Mouse (Mus musculus) hindbrain, embryonic 14.5 days (tissue): ENCODE results near the gene E130309D02Rik. TPM values are rescaled to one million over a fixed set of nuclear protein-coding genes. Genes with fewer than 3 reads are reported as not detected.
A peak's percentile ranks its signal among the peaks of the same experiment; 100 is the strongest.

ENCODE experiments used
- ATAC-seq: fragments of 200-750 bp; cut with Nextera tagmentation; 2 replicates; pipeline ENCODE4 v1.8.0; 2017; ENCODE audit warnings: moderate number of reproducible peaks, mild to moderate bottlenecking, moderate TSS enrichment, moderate library complexity; ENCODE audit not compliant: low FRiP score
- DNase-seq: peaks from one replicate; pipeline ENCODE4 v3.0.0-alpha.2; 2015; ENCODE audit warnings: low spot score
- H3K27ac ChIP-seq: fragments of 300-500 bp; sonication (generic); 2 replicates; pipeline ENCODE4 v1.5.1; 2014; ENCODE audit warnings: mild to moderate bottlenecking, moderate library complexity
- H3K27me3 ChIP-seq: fragments of 300-500 bp; sonication (generic); 2 replicates; pipeline ENCODE4 v1.6.1; 2014; ENCODE audit warnings: mild to moderate bottlenecking, low read length, mixed read lengths; ENCODE audit not compliant: control insufficient read depth, insufficient read depth
- H3K36me3 ChIP-seq: fragments of 300-500 bp; sonication (generic); replicated peaks from 2 replicates; pipeline ENCODE4 v1.6.1; 2014; ENCODE audit not compliant: control insufficient read depth, insufficient read depth
- H3K4me1 ChIP-seq: fragments of 300-500 bp; sonication (generic); replicated peaks from 2 replicates; pipeline ENCODE4 v1.6.1; 2014; ENCODE audit warnings: antibody characterized with exemption, low read length, mixed read lengths; ENCODE audit not compliant: control insufficient read depth, insufficient read depth
- H3K4me2 ChIP-seq: fragments of 300-500 bp; sonication (generic); replicated peaks from 2 replicates; pipeline ENCODE4 v1.6.1; 2014; ENCODE audit warnings: mild to moderate bottlenecking, moderate library complexity
- H3K4me3 ChIP-seq: fragments of 300-500 bp; sonication (generic); replicated peaks from 2 replicates; pipeline ENCODE4 v1.5.1; 2014; ENCODE audit warnings: mild to moderate bottlenecking, low read length
- H3K9ac ChIP-seq: fragments of 300-500 bp; sonication (generic); 2 replicates; pipeline ENCODE4 v1.6.1; 2014
- H3K9me3 ChIP-seq: fragments of 300-500 bp; sonication (generic); 2 replicates; pipeline ENCODE4 v1.6.1; 2016; ENCODE audit warnings: low read length; ENCODE audit not compliant: control insufficient read depth
- WGBS: fragments of 180-500 bp; shearing (Covaris S2); extraction: QIAGEN DNeasy Blood & Tissue Kit; methylation state at CpG from one replicate; pipeline ENCODE4 v1.1.7; 2014; 5-methylcytosine and 5-hydroxymethylcytosine counted together
- polyA plus RNA-seq: library from polyadenylated mRNA; unstranded; fragments of >200 nt; fragmentation: Nextera tagmentation; extraction: Ambion mirVana; gene quantifications from 2 replicates; pipeline ENCODE4 v1.2.1, GENCODE M21; 2014

Gene E130309D02Rik
- polyA plus RNA-seq, 1 experiment from 2014 or later, result 25.4 TPM

DNA sequence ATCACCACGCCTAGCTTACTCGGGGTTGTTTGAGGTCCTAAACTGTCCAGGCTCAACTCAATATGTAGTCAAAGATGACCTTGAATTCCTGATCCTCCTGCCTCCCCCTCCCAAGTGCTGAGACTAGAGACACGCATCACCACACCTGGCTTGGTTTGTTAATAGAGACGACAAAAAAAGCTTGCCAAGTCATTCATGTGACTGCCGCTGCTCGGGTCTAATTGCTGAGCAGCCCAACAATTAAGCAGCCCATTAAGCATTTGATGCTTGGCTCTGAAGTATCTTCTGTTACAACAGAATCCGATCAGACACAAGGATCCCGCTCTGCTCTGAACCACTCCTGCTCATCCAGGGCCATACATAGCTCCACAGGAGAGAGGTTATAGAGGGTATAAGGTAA, 31.2 kb upstream of the E130309D02Rik start:
- DNase-seq (no peak), ATAC-seq (no peak)
- Histone ChIP-seq H3K27me3 (no peaks in the 10 kb centered on the region), H3K27ac (no peak overlapping the region), H3K4me1 (no peaks in the 10 kb centered on the region), H3K36me3 (no peaks in the 10 kb centered on the region), H3K4me2 (no peak overlapping the region), H3K4me3 (no peak overlapping the region), H3K9me3 (peaks cover 10% of the 10 kb centered on the region; the same call in 1 of the 2 replicates), H3K9ac (no peak overlapping the region)
- 68% methylated on average over 8 of the region's 8 CpGs for WGBS

DNA sequence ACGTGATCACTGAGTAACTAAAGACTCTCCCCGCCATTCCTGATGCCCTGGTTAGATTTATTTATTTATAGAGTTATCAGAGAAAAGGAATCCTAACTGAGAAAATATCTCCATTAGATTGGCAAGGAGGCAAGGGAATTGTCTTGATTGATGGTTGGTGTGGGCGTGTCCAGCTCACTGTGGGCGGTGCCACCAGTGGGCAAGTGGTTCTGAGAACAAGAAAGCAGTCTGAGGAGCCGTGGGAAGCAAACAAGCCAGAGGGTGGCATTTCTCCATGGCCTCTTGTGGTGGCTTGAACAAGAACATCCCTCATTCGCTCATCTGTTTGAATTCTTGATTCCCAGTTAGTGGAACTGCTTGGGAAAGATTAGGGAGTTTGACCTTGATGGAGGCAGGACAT, 24.4 kb upstream of the E130309D02Rik start:
- Histone ChIP-seq H3K4me1 (no peaks in the 10 kb centered on the region), H3K4me2 (no peak overlapping the region), H3K4me3 (no peak overlapping the region), H3K9me3 (no peaks in the 10 kb centered on the region), H3K9ac (no peak overlapping the region), H3K27me3 (no peaks in the 10 kb centered on the region), H3K36me3 (no peaks in the 10 kb centered on the region), H3K27ac (no peak overlapping the region)
- DNase-seq, result no peak
- ATAC-seq, result no peak
- WGBS, result 62% methylated on average over 6 of the region's 6 CpGs

DNA sequence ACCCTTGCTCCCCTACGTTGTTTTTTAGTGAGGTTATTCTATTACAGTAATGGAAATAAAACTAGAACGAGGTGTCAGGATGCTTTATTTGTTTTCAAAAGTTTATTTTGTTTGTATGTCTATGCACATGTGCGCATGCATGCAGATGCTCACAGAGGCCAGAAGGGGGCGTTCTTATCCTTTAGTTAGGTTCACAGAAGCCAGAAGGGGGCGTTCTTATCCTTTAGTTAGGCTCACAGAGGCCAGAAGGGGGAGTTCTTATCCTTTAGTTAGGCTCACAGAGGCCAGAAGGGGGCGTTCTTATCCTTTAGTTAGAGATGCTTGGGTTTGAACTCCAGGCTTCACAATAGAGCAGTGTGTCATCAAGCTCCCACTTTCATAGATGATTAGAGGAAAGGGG, 21.4 kb upstream of the E130309D02Rik start:
- H3K27me3 ChIP-seq, result no peaks in the 10 kb centered on the region
- no peak overlapping the region for H3K27ac ChIP-seq
- no peak overlapping the region for H3K9ac ChIP-seq
- H3K4me2 ChIP-seq, result no peak overlapping the region
- H3K4me1 ChIP-seq, result no peaks in the 10 kb centered on the region
- ATAC-seq (no peak), DNase-seq (no peak)
- no peaks in the 10 kb centered on the region for H3K36me3 ChIP-seq
- H3K9me3 ChIP-seq, result no peaks in the 10 kb centered on the region
- H3K4me3 ChIP-seq, result no peak overlapping the region
- WGBS, result 65% methylated on average over 6 of the region's 6 CpGs

DNA sequence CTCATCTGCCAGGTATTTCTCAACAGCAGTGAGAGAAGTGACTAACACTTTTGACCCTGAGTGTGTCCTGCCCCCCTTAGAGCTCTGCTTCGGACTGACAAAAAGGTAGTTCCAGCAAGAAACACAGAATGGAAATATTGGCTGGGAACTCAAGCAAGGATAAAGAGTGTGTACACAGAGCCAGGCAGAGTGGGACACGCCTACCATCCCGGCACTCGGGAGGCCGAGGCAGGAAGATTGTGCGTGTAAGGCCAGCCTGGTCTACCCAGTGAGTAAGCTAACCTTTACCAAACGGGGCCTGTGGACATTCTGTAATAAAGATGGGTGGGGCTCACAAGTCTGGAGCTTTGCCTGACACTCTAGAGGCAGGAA, 19.9 kb upstream of the E130309D02Rik start:
- WGBS, result 88% methylated on average over 7 of the region's 7 CpGs
- no peak for ATAC-seq
- Histone ChIP-seq H3K4me1 (peaks cover 2% of the 10 kb centered on the region; the same call in 1 of the 2 replicates), H3K9ac (no peak overlapping the region), H3K4me3 (no peak overlapping the region), H3K27me3 (no peaks in the 10 kb centered on the region), H3K4me2 (no peak overlapping the region), H3K27ac (no peak overlapping the region), H3K9me3 (no peaks in the 10 kb centered on the region), H3K36me3 (no peaks in the 10 kb centered on the region)
- DNase-seq, result no peak

DNA sequence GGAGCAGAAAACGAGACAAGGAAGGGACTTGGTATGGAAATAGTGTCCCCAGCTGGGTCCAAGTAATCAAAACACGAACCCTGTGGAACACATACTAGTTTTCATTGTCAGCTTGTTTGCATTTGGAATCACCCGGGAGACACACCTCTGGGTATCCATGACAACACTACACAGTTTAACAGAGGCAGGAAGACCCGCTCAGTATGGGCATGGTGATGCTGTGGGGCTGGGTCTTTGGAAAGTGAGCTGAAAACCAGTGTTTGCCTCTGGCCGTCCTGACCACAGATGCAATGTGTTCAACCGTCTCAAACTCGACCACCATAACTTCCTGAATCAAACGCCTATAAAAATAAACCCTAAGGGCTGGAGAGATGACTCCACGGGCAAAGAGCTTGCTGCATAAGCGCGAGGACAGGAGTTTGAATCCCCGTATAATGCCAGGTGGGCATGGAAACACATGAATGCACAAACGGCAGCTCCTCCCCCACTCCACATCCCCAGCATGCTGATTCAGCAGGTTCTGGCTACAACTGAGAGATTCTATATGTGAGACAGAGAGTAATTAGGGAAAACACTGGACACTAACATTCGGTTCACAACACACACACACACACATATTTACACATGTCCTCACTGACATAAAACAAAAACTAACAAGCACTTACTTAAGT, 19.4 kb upstream of the E130309D02Rik start:
- 59% methylated on average over 14 of the region's 14 CpGs for WGBS
- H3K4me1 ChIP-seq, result peaks cover 7% of the 10 kb centered on the region
- DNase-seq (no peak), ATAC-seq (no peak)
- H3K36me3 ChIP-seq, result no peaks in the 10 kb centered on the region
- no peak overlapping the region for H3K9ac ChIP-seq
- no peaks in the 10 kb centered on the region for H3K9me3 ChIP-seq
- H3K27me3 ChIP-seq, result no peaks in the 10 kb centered on the region
- no peak overlapping the region for H3K27ac ChIP-seq
- H3K4me3 ChIP-seq, result no peak overlapping the region
- 0 out of 2 replicates have a peak overlapping the region, but pooled peaks have one; percentile 14 for H3K4me2 ChIP-seq

DNA sequence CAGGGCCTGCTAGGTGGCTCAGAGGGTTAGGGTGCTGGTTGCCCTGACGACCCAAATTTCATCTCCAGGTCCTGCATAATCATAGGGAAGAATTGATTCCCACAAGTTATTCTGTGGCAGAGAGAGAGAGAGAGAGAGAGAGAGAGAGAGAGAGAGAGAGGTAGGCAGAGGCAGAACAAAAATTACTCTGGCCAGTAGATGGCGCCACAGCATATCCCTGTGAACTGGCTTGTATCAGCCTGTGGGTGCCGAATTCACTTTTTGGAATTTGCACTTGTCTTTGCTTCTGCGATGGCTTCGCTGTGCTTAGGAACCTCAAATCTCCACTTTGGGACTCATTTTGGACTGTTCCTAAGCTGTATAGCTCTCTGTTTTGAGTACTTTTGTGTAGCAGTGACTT, 18.7 kb upstream of the E130309D02Rik start:
- 14% methylated on average over 5 of the region's 5 CpGs for WGBS
- no peaks in the 10 kb centered on the region for H3K36me3 ChIP-seq
- H3K27me3 ChIP-seq, result no peaks in the 10 kb centered on the region
- peak; percentile 88 for DNase-seq
- no peak overlapping the region for H3K4me3 ChIP-seq
- H3K9ac ChIP-seq, result no peak overlapping the region
- ATAC-seq, result no peak; the same call in 1 of the 2 replicates
- H3K9me3 ChIP-seq, result no peaks in the 10 kb centered on the region
- H3K4me1 ChIP-seq, result peaks cover 7% of the 10 kb centered on the region
- no peak overlapping the region for H3K27ac ChIP-seq
- 0 out of 2 replicates have a peak overlapping the region, but pooled peaks have one; percentile 14 for H3K4me2 ChIP-seq

DNA sequence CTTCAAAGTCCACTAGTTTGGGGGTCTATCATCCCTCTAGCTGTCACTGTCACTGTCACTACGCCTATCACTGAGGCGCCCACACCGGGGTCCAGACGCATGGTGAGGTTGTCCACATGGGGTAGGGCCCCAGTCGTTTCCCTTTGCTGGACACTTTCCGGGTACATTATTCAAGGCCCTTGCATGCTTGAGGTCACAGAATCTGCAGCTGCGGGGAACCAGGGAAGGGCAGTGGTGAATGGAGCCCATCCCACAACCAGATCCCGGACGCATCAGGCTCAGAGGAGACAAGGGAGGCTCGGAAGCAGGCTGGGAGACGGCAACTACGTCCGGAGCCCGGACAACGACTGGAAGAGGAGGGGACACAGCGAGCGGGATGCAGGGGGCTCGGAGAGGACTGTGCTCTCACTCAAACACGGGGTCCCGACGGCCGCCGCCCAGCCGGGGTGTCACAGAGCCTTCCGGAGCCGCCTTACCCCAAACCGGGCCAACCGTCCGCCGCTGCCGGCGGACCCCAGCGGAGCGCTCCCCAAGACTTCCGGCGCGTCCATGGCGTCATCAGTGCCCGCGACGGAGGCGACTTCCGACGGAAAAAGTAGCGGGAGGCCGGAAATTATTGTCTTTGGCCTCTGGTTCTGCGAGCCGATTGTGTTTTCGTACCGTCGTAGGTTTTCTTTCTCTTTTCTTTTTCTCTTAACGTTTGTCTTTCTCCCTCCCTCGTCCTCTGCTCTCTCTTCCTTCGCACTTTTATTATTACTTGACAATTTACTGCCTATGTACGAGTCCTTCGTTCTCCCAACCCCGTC, 13.7 kb upstream of the E130309D02Rik start, which contains the start of gene Zdhhc4:
Gene Zdhhc4 (minus strand): TSS at position 567 of the 806 bp plus-strand sequence.
- DNase-seq (peak; percentile 98), ATAC-seq (peak; percentile 79)
- H3K4me3 ChIP-seq, result peak within 1 kb of the TSS; percentile 97
- H3K36me3 ChIP-seq, result peaks cover 32% of the 10 kb centered on the region
- no peaks in the 10 kb centered on the region for H3K9me3 ChIP-seq
- H3K9ac ChIP-seq, result peak within 1 kb of the TSS; percentile 96
- peak within 1 kb of the TSS; percentile 67 for H3K27ac ChIP-seq
- no peaks in the 10 kb centered on the region for H3K27me3 ChIP-seq
- WGBS, result under 1% methylated on average over 57 of the region's 57 CpGs
- peak within 1 kb of the TSS; percentile 97 for H3K4me2 ChIP-seq
- peaks cover 20% of the 10 kb centered on the region for H3K4me1 ChIP-seq

DNA sequence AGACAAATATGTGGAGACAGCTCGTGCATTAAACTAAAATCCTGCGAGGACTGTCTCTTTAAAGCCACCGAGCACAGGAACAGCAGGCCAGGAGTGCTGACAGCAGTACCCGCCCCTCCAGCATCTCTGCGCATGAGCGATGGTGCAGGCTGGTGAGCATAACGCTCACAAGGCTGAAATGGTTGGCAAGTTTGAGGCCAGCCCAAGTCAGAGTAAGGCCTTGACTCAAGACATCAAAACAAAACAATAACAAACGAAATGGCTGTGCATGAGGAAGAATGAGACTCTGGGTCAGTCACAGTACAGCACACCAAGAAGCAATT, 2.1 kb upstream of the E130309D02Rik start:
- no peak overlapping the region for H3K4me3 ChIP-seq
- H3K36me3 ChIP-seq, result peaks cover 66% of the 10 kb centered on the region
- no peak overlapping the region for H3K27ac ChIP-seq
- WGBS, result 86% methylated on average over 8 of the region's 8 CpGs
- no peak overlapping the region for H3K9ac ChIP-seq
- H3K4me1 ChIP-seq, result peaks cover 17% of the 10 kb centered on the region
- no peaks in the 10 kb centered on the region for H3K9me3 ChIP-seq
- H3K4me2 ChIP-seq, result no peak overlapping the region
- no peak for ATAC-seq
- DNase-seq, result no peak
- H3K27me3 ChIP-seq, result no peaks in the 10 kb centered on the region

DNA sequence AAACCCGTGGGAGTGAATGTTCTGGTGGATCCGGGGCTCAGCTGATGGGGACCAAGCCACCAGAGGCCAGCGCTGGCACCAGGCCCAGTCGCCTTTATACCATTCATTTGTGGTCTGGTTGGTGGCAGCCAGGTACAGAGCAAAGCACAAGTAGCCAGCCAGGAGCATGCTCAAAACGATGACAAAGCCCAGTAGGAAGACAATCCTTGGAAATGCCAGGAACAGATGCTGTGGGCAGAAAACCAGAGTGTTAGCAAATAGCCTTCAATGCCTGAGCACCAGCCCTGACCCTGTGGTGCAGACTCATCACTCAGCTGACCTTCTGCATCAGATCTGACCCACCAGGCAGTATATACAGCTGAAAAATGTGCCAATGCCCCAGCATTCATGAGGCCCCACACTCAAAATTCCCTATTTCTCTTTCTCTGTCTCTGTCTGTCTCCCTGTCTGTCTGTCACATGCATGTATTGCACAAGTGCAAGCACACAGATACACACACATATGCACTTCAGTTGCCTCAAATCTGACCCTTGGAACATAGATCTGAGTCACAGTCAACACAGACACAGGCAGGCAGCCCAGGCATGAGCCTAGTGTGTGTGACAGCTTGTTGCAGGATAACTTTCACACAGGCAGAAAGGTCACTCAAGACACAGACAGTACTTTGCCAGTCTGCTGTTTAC, 1.6 kb upstream of the E130309D02Rik start:
- DNase-seq (no peak), ATAC-seq (no peak)
- Histone ChIP-seq H3K9ac (no peak overlapping the region), H3K4me3 (no peak overlapping the region), H3K27me3 (no peaks in the 10 kb centered on the region), H3K4me2 (no peak overlapping the region), H3K4me1 (peaks cover 17% of the 10 kb centered on the region), H3K36me3 (peaks cover 66% of the 10 kb centered on the region), H3K27ac (no peak overlapping the region), H3K9me3 (no peaks in the 10 kb centered on the region)
- 85% methylated on average over 5 of the region's 5 CpGs for WGBS
